Mouse (Mus musculus): ENCODE measurements at regions not wholly inside any gene's neighbourhood (a gene's known extent, or its start where the extent isn't known, plus 50 kb on each side); places are given as distances from the start of the nearest gene placed in this dataset.

GRCm38 (mm10) chr10:24380478-24381273 is 157.4 kb downstream of the Moxd1 start:
- H3K4me2 ChIP-seq (ENCODE audit: low read depth, low read length, poor library complexity, severe bottlenecking), result no peak overlapping the region

GRCm38 (mm10) chr10:24381917-24382316 is 158.6 kb downstream of the Moxd1 start:
- Histone ChIP-seq H3K9ac (replicated peaks; ENCODE audit: low read length, poor library complexity, severe bottlenecking) (no peak overlapping the region), H3K27me3 (ENCODE audit: insufficient read depth, low read length) (no peaks in the 10 kb centered on the region), H3K4me2 (ENCODE audit: low read depth, low read length, poor library complexity, severe bottlenecking) (no peak overlapping the region), H3K4me1 (ENCODE audit: insufficient read depth, low read length) (no peaks in the 10 kb centered on the region), H3K27ac (ENCODE audit: low read depth, low read length) (no peak overlapping the region), H3K9me3 (ENCODE audit: low read length) (no peaks in the 10 kb centered on the region), H3K4me3 (ENCODE audit: low read depth, low read length) (no peak overlapping the region), H3K36me3 (ENCODE audit: insufficient read depth, low read length) (no peaks in the 10 kb centered on the region)
- 27% methylated on average over 4 of the region's 4 CpGs for WGBS
- DNase-seq (ENCODE audit: low spot score) (peak; percentile 57), ATAC-seq (ENCODE audit: low FRiP score) (no peak)
- TF ChIP-seq CTCF (IDR thresholded peaks at IDR 0.05), result peak; percentile 73

More at GRCm38 (mm10) chr10:24380478-24381273, 157.4 kb downstream of the Moxd1 start:
- Histone ChIP-seq H3K9ac (replicated peaks; ENCODE audit: low read length, poor library complexity, severe bottlenecking) (no peak overlapping the region), H3K36me3 (ENCODE audit: insufficient read depth, low read length) (no peaks in the 10 kb centered on the region), H3K4me1 (ENCODE audit: insufficient read depth, low read length) (no peaks in the 10 kb centered on the region), H3K27me3 (ENCODE audit: insufficient read depth, low read length) (no peaks in the 10 kb centered on the region), H3K27ac (ENCODE audit: low read depth, low read length) (no peak overlapping the region), H3K4me3 (ENCODE audit: low read depth, low read length) (no peak overlapping the region), H3K9me3 (ENCODE audit: low read length) (no peaks in the 10 kb centered on the region)
- no peak for TF ChIP-seq CTCF (IDR thresholded peaks at IDR 0.05)
- ATAC-seq (ENCODE audit: low FRiP score), result no peak
- 77% methylated on average over 4 of the region's 4 CpGs for WGBS
- DNase-seq (ENCODE audit: low spot score), result no peak

- Histone ChIP-seq H3K36me3 (ENCODE audit: insufficient read depth, low read length) (no peaks in the 10 kb centered on the region), H3K9ac (replicated peaks; ENCODE audit: low read length, poor library complexity, severe bottlenecking) (no peak overlapping the region), H3K4me2 (ENCODE audit: low read depth, low read length, poor library complexity, severe bottlenecking) (no peak overlapping the region), H3K4me1 (ENCODE audit: insufficient read depth, low read length) (no peaks in the 10 kb centered on the region), H3K9me3 (ENCODE audit: low read length) (no peaks in the 10 kb centered on the region), H3K27ac (ENCODE audit: low read depth, low read length) (no peak overlapping the region), H3K4me3 (ENCODE audit: low read depth, low read length) (no peak overlapping the region), H3K27me3 (ENCODE audit: insufficient read depth, low read length) (no peaks in the 10 kb centered on the region)
- no peak for TF ChIP-seq CTCF (IDR thresholded peaks at IDR 0.05)
- 90% methylated on average over 2 of the region's 2 CpGs for WGBS
- no peak for ATAC-seq (ENCODE audit: low FRiP score)
- DNase-seq (ENCODE audit: low spot score), result no peak
These were observed 160.7 kb downstream of the Moxd1 start for GRCm38 (mm10) chr10:24384061-24384460.

DNA sequence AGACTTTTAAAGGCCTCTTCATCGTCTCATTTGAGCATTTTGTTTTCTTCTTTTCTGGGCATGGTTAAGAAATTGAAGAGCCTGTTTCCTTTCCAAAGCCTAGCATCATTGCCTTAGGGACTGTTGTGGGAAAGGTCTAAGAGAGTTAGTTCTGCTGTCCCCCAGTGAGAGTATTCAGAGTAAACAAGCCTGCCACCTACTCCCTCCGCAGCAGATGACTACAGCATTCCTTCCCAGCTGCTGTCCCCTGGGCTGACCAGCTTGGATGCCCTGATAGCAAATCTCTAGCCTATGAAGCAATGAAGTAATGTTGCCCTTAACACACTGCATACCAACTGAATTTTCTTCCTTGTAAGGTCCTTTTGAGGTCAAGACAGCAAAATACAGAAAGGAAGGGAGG is 164.9 kb downstream of the Moxd1 start:
- H3K9me3 ChIP-seq (ENCODE audit: low read length), result no peaks in the 10 kb centered on the region
- no peak for TF ChIP-seq CTCF (IDR thresholded peaks at IDR 0.05)
- H3K27ac ChIP-seq (ENCODE audit: low read depth, low read length), result no peak overlapping the region
- H3K9ac ChIP-seq (replicated peaks; ENCODE audit: low read length, poor library complexity, severe bottlenecking), result no peak overlapping the region
- ATAC-seq (ENCODE audit: low FRiP score) (no peak), DNase-seq (ENCODE audit: low spot score) (no peak)
- whole genome bisulfite sequencing, result 56% methylated on average over 2 of the region's 2 CpGs
- no peaks in the 10 kb centered on the region for H3K27me3 ChIP-seq (ENCODE audit: insufficient read depth, low read length)
- H3K4me1 ChIP-seq (ENCODE audit: insufficient read depth, low read length), result no peaks in the 10 kb centered on the region
- H3K4me2 ChIP-seq (ENCODE audit: low read depth, low read length, poor library complexity, severe bottlenecking), result no peak overlapping the region
- no peaks in the 10 kb centered on the region for H3K36me3 ChIP-seq (ENCODE audit: insufficient read depth, low read length)
- H3K4me3 ChIP-seq (ENCODE audit: low read depth, low read length), result no peak overlapping the region

DNA sequence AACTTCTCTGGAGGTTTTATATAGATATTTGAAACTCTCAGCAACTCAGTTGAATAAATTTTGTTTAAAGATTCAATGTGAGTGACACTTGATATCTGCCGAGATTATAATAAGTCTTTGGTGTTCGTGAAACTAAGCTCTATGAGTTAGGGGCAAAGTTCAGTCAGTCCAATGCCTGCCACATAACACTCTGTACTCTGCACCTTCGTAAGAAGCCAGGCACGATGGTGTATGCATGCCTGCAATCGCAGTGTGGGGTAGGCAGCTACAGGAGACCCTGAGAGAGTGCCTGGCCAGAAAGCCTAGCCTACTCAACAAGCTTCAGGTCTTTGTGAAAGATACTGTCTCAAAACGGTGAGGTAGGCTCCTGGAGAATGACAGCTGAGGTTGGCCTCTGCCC is 167.7 kb downstream of the Moxd1 start:
- no peak overlapping the region for H3K4me3 ChIP-seq (ENCODE audit: low read depth, low read length)
- WGBS, result 87% methylated on average over 6 of the region's 6 CpGs
- H3K27me3 ChIP-seq (ENCODE audit: insufficient read depth, low read length), result no peaks in the 10 kb centered on the region
- ATAC-seq (ENCODE audit: low FRiP score) (no peak), DNase-seq (ENCODE audit: low spot score) (no peak)
- no peak overlapping the region for H3K27ac ChIP-seq (ENCODE audit: low read depth, low read length)
- H3K4me2 ChIP-seq (ENCODE audit: low read depth, low read length, poor library complexity, severe bottlenecking), result no peak overlapping the region
- no peak overlapping the region for H3K9ac ChIP-seq (replicated peaks; ENCODE audit: low read length, poor library complexity, severe bottlenecking)
- H3K9me3 ChIP-seq (ENCODE audit: low read length), result no peaks in the 10 kb centered on the region
- no peaks in the 10 kb centered on the region for H3K36me3 ChIP-seq (ENCODE audit: insufficient read depth, low read length)
- TF ChIP-seq CTCF (IDR thresholded peaks at IDR 0.05), result no peak
- no peaks in the 10 kb centered on the region for H3K4me1 ChIP-seq (ENCODE audit: insufficient read depth, low read length)

DNA sequence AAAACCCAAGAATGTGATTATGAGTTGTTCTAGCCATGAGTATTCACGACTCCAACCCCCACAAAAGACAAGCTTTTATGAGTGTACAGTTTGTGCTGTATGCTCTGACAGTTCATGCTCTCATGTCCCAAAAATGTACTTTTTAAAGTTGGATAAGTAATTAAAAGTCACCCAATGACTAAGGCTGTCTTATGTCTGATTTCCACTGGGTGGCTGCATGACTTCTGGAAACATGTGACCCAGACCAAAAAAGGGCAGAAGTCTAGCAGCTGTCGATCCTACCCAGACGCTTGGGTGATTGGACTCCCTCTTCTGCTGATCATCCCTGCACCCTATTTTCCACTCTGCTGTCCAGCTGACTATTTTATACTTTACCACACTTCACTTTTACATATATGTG is 168.7 kb downstream of the Moxd1 start:
- no peak overlapping the region for H3K9ac ChIP-seq (replicated peaks; ENCODE audit: low read length, poor library complexity, severe bottlenecking)
- WGBS, result 76% methylated on average over 3 of the region's 3 CpGs
- H3K27me3 ChIP-seq (ENCODE audit: insufficient read depth, low read length), result no peaks in the 10 kb centered on the region
- DNase-seq (ENCODE audit: low spot score) (no peak), ATAC-seq (ENCODE audit: low FRiP score) (no peak)
- no peaks in the 10 kb centered on the region for H3K9me3 ChIP-seq (ENCODE audit: low read length)
- H3K36me3 ChIP-seq (ENCODE audit: insufficient read depth, low read length), result no peaks in the 10 kb centered on the region
- TF ChIP-seq CTCF (IDR thresholded peaks at IDR 0.05), result no peak
- H3K4me2 ChIP-seq (ENCODE audit: low read depth, low read length, poor library complexity, severe bottlenecking), result no peak overlapping the region
- H3K27ac ChIP-seq (ENCODE audit: low read depth, low read length), result no peak overlapping the region
- H3K4me1 ChIP-seq (ENCODE audit: insufficient read depth, low read length), result no peaks in the 10 kb centered on the region
- H3K4me3 ChIP-seq (ENCODE audit: low read depth, low read length), result no peak overlapping the region

Data from midbrain, postnatal 0 days (tissue).